Mouse (Mus musculus): Measurements from ENCODE around the gene Slc27a1. TPM values are rescaled to one million over a fixed set of nuclear protein-coding genes. Genes with fewer than 3 reads are reported as not detected.

Gene Slc27a1
- total and polyA plus RNA-seq, 3 experiments: 0.46 to 1.3 TPM; not detected in 1

GRCm38 (mm10) chr8:71521634-71522033 lies 47.0 kb upstream of the Slc27a1 start (continued):
- TF ChIP-seq JUND (IDR thresholded peaks at IDR 0.05; ENCODE audit: low read depth, low read length): no peak
- TF ChIP-seq TCF12 (IDR thresholded peaks at IDR 0.05; ENCODE audit: low read depth, low read length): no peak

DNA sequence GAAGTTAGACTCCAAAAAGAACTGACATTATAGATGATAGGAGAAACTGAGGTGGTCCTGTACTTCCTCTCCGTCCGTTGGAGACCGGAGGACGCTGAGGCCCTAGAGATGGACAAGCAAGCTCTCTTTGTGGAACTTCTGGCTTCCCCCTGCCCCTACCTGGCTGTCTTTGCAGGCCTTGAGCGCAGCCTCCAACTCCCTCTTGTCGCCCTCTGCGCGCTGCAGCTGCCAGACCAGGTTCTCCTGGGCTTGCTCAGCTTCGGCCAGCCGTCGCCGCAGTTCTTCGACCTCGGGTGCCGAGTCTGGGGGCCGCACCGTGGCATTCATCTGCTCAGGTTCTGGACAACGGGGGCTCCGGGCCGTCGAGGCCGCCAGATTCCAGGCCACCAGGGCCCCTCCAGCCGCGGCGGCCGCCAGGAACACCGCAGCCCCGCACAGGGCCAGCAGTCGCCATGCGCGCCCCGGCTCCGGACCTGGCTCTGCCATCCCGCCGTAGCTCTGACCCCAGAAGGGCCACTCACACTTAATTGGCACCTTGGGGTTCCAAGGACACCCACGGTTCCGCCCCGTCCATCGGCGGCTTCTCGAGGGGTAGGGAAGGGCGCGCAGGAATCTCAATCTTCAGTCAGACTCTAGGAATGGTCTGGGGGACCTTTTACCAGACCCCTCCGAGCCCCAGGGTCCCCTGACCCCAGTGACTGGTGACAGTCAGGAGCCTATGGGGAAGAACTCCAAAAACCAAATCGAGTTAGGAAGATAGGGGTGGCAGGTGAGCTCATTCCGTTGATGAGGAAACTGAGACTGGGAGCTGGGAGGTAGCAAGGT lies 43.2 kb upstream of the Slc27a1 start, which contains the start of gene Ccdc194:
TSS of gene Ccdc194 (minus strand) at position 486 of the 825 bp plus-strand sequence.
- TF ChIP-seq ZC3H11A (IDR thresholded peaks at IDR 0.05; ENCODE audit: low read depth, low read length): no peak
- TF ChIP-seq GABPA (IDR thresholded peaks at IDR 0.05; ENCODE audit: low read depth, low read length): no peak
- TF ChIP-seq NRF1 (IDR thresholded peaks at IDR 0.05; ENCODE audit: insufficient read depth, low read depth, low read length, poor library complexity, severe bottlenecking): no peak
- TF ChIP-seq POLR2A (IDR thresholded peaks at IDR 0.05; ENCODE audit: control insufficient read depth in 1 of 2, insufficient read depth in 1 of 2, low read depth in 1 of 2, low read length in 2 of 2, poor library complexity in 1 of 2): 0 out of 4 replicates have a peak, but pooled peaks of 1 of the 2 experiments have one; percentile 22

DNA sequence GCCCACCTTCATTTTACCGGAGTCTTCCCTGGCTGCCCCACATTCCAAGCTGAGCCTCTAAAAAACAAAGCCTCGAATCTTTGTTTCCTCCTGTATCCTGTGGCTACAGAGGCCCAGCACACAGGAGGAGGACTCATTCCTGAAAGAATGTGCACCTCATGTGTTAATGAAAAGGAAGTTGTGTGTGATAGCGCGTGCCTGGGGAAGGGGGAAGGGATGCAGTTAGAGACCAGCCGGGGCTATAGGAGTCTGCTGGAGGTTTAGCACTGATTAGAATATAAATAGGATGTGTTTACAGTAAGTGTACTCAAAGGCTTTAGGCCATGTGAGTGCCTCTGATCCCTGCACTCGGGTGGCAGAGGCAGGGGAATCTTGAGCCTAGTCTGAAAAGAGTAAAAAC lies 42.4 kb upstream of the Slc27a1 start:
- Histone ChIP-seq H3K27me3 (ENCODE audit: control insufficient read depth in 1 of 2, insufficient read depth in 2 of 2, low read length in 2 of 2) (no peaks in the 10 kb centered on the region; a peak in 1 of 4 replicates), H3K36me3 (ENCODE audit: control insufficient read depth in 1 of 2, insufficient read depth in 2 of 2, low read length in 2 of 2) (no peaks in the 10 kb centered on the region; a peak in 1 of 4 replicates), H3K4me3 (ENCODE audit: control insufficient read depth in 1 of 2, insufficient read depth in 1 of 2, low read depth in 2 of 2, low read length in 2 of 2) (no peak overlapping the region), H3K4me1 (ENCODE audit: control insufficient read depth in 1 of 2, insufficient read depth in 2 of 2, low read length in 2 of 2) (0 out of 4 replicates have a peak, but pooled peaks cover 0 to 3% of the 10 kb centered on the region in 2 experiments), H3K9ac (ENCODE audit: control insufficient read depth, low read depth, low read length, poor library complexity, severe bottlenecking) (no peak overlapping the region), H3K79me2 (ENCODE audit: control insufficient read depth, insufficient read depth, low read length, poor library complexity) (no peaks in the 10 kb centered on the region), H3K27ac (ENCODE audit: control insufficient read depth, low read depth, low read length) (no peak overlapping the region), H3K9me3 (replicated peaks; ENCODE audit: insufficient read depth, low read length) (no peaks in the 10 kb centered on the region)
- TF ChIP-seq MXI1 (IDR thresholded peaks at IDR 0.05; ENCODE audit: low read depth, low read length): no peak
- TF ChIP-seq NELFE (IDR thresholded peaks at IDR 0.05; ENCODE audit: low read depth, low read length): no peak
- TF ChIP-seq RAD21 (IDR thresholded peaks at IDR 0.05; ENCODE audit: low read depth, low read length): no peak
- no peak for TF ChIP-seq ZKSCAN1 (IDR thresholded peaks at IDR 0.05; ENCODE audit: low read depth, low read length)
- no peak for TF ChIP-seq UBTF (IDR thresholded peaks at IDR 0.05; ENCODE audit: borderline replicate concordance, insufficient read depth, low read depth, low read length)
- TF ChIP-seq TBP (IDR thresholded peaks at IDR 0.05; ENCODE audit: low read depth, low read length): no peak
- no peak for TF ChIP-seq KAT2A (conservative IDR thresholded peaks at IDR 0.05; ENCODE audit: low read depth, low read length)
- no peak for TF ChIP-seq TAL1 (IDR thresholded peaks at IDR 0.05; ENCODE audit: low read length)
- TF ChIP-seq USF2 (IDR thresholded peaks at IDR 0.05; ENCODE audit: borderline replicate concordance in 1 of 2, insufficient read depth in 1 of 2, low read depth in 1 of 2, low read length in 2 of 2): no peak
- DNase-seq (ENCODE audit: low read depth, low spot score): no peak

More for the DNA sequence above, 43.2 kb upstream of the Slc27a1 start, which contains the start of gene Ccdc194:
- Histone ChIP-seq H3K4me3 (ENCODE audit: control insufficient read depth in 1 of 2, insufficient read depth in 1 of 2, low read depth in 2 of 2, low read length in 2 of 2) (no peak within 1 kb of the TSS), H3K4me1 (ENCODE audit: control insufficient read depth in 1 of 2, insufficient read depth in 2 of 2, low read length in 2 of 2) (0 out of 4 replicates have a peak, but pooled peaks cover 0 to 3% of the 10 kb centered on the region in 2 experiments), H3K9ac (ENCODE audit: control insufficient read depth, low read depth, low read length, poor library complexity, severe bottlenecking) (no peak within 1 kb of the TSS), H3K27me3 (ENCODE audit: control insufficient read depth in 1 of 2, insufficient read depth in 2 of 2, low read length in 2 of 2) (no peaks in the 10 kb centered on the region; a peak in 1 of 4 replicates), H3K9me3 (replicated peaks; ENCODE audit: insufficient read depth, low read length) (no peaks in the 10 kb centered on the region), H3K27ac (ENCODE audit: control insufficient read depth, low read depth, low read length) (no peak within 1 kb of the TSS), H3K36me3 (ENCODE audit: control insufficient read depth in 1 of 2, insufficient read depth in 2 of 2, low read length in 2 of 2) (no peaks in the 10 kb centered on the region; a peak in 1 of 4 replicates), H3K79me2 (ENCODE audit: control insufficient read depth, insufficient read depth, low read length, poor library complexity) (no peaks in the 10 kb centered on the region)
- no peak for DNase-seq (ENCODE audit: low read depth, low spot score)

Data from MEL (cell line).